Mouse (Mus musculus): ENCODE measurements at regions not wholly inside any gene's neighbourhood (a gene's known extent, or its start where the extent isn't known, plus 50 kb on each side); places are given as distances from the start of the nearest gene placed in this dataset.

DNA sequence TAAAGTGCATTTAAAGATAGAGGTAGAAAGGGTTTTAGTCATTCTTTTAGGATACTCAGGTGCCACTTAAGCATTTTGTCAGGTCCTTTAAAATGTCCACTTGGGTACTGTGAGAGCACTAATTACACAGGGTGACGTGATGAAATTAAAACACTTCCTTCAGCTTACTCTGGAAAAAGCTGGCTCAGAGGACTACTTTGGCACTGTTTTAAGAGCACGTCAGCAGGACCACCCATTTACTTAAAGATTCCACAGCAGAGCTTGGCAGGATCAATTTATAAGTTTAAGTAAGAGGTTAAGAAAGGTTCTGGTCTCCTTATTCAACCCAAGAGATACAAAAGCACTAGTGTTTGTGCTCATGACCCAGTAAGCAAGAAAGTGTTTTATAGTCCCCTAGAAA is 738.7 kb downstream of the Triml1 start:
- TF ChIP-seq CTCF (IDR thresholded peaks at IDR 0.05; ENCODE audit: low read depth) (no peak), EP300 (IDR thresholded peaks at IDR 0.05; ENCODE audit: low read depth) (no peak)

All from liver, embryonic 14.5 days (tissue).